Mouse (Mus musculus): ENCODE data around the gene Tnfrsf11a. TPM values are rescaled to one million over a fixed set of nuclear protein-coding genes. Genes with fewer than 3 reads are reported as not detected.

Tnfrsf11a gene
- polyA plus RNA-seq, 1 experiment = 0.16 TPM

DNA sequence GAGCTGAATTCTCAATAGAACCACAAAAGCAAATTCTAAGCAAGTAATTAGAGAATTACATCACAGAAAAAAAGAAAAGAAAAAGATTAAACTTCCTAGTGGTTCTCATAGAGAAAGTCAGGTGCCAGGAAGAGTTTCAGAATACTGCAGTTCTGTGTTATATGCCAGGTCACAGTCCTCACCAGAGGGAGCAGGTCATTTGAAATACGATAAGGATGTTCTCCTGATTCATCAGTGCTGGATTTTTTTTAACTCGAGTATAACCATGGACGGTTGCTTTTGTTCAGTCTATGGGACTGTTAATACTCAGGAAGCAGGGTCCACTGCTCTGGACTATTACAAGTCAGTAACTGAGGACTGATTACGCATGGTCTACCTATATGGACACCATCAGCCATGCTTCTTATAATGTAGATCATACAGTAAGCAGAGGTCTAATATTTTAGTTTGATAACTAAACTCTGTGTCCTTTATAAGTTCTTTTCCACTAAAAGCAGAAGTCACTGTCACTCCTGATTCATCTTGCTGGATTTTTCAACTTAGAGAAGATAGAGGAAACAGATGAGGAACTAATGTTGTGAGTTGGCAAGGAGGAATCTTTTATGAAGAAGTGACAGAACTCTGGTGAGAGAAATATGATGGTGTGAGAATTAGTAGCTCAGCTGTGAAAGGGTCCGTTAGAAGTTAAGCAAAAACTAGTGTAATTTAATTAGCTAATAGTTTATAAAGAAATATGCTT lies 33.5 kb upstream of the Tnfrsf11a start:
- no peaks in the 10 kb centered on the region for H3K27me3 ChIP-seq (ENCODE audit: control insufficient read depth, insufficient read depth, insufficient read length)
- H3K36me3 ChIP-seq (ENCODE audit: control insufficient read depth, insufficient read depth) = peaks cover 64% of the 10 kb centered on the region

DNA sequence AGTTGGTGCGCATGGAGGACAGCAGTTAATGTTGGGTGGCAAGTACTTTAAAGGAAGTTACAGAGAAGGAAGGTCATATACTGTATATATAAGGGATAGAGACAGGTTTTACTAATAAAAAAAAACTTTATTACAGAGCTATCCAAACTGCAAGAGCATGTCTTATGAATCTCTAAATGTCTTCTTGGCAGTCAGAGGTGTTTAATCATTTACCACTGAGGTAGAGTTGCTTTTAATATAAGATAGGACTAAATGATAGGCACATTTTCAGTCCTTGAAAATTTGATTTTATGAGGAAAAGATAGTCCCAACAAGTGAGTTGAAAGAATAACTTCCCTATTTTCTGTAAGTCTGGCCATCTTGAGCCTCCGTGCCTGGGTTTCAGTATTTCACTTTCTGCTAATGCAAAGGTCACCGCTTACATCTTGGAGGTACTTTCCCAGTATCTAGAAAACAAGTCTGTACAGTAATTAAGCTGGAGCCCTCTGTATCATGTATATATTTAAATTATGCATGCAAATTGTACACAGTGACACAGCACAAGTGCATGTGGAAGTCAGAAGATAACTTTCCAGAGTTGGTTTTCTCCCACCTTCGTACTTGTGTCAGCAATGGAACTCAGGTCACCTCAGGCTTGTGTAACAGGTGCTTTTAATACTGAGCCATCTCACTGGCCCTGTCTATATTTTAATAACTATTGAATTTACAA lies 32.3 kb upstream of the Tnfrsf11a start:
- H3ac ChIP-seq (ENCODE audit: control insufficient read depth, insufficient read length, low read depth) = no peak overlapping the region
- H3K4me3 ChIP-seq (ENCODE audit: insufficient read depth, poor library complexity, severe bottlenecking) = no peak overlapping the region
- TF ChIP-seq CTCF (IDR thresholded peaks at IDR 0.05; ENCODE audit: control insufficient read depth, insufficient read depth, insufficient read length) (no peak), FOSL1 (IDR thresholded peaks at IDR 0.05; ENCODE audit: insufficient read depth, low read length, poor library complexity, severe bottlenecking) (no peak), USF1 (IDR thresholded peaks at IDR 0.05; ENCODE audit: low read depth) (no peak), MAX (IDR thresholded peaks at IDR 0.05) (no peak), CEBPB (IDR thresholded peaks at IDR 0.05; ENCODE audit: low read depth) (no peak)
- H3K79me2 ChIP-seq (ENCODE audit: control insufficient read depth, insufficient read depth) = no peaks in the 10 kb centered on the region
- H3K79me3 ChIP-seq (ENCODE audit: low read depth) = no peaks in the 10 kb centered on the region
- no peaks in the 10 kb centered on the region for H3K27me3 ChIP-seq (ENCODE audit: control insufficient read depth, insufficient read depth, insufficient read length)
- peaks cover 65% of the 10 kb centered on the region for H3K36me3 ChIP-seq (ENCODE audit: control insufficient read depth, insufficient read depth)

More for the DNA sequence above, 33.5 kb upstream of the Tnfrsf11a start:
- H3K4me3 ChIP-seq (ENCODE audit: insufficient read depth, poor library complexity, severe bottlenecking) = no peak overlapping the region
- H3K79me2 ChIP-seq (ENCODE audit: control insufficient read depth, insufficient read depth) = no peaks in the 10 kb centered on the region
- TF ChIP-seq FOSL1 (IDR thresholded peaks at IDR 0.05; ENCODE audit: insufficient read depth, low read length, poor library complexity, severe bottlenecking) = no peak
- no peak for TF ChIP-seq USF1 (IDR thresholded peaks at IDR 0.05; ENCODE audit: low read depth)
- TF ChIP-seq MYOD1 (IDR thresholded peaks at IDR 0.05; ENCODE audit: control insufficient read depth, insufficient read length, low read depth) = no peak
- TF ChIP-seq CEBPB (IDR thresholded peaks at IDR 0.05; ENCODE audit: low read depth) = no peak
- TF ChIP-seq MYOG (IDR thresholded peaks at IDR 0.05; ENCODE audit: control insufficient read depth, extremely low read depth, insufficient read length) = no peak
- TF ChIP-seq CTCF (IDR thresholded peaks at IDR 0.05; ENCODE audit: control insufficient read depth, insufficient read depth, insufficient read length) = no peak
- no peak for TF ChIP-seq MAX (IDR thresholded peaks at IDR 0.05)
- H3ac ChIP-seq (ENCODE audit: control insufficient read depth, insufficient read length, low read depth) = no peak overlapping the region
- H3K79me3 ChIP-seq (ENCODE audit: low read depth) = no peaks in the 10 kb centered on the region

DNA sequence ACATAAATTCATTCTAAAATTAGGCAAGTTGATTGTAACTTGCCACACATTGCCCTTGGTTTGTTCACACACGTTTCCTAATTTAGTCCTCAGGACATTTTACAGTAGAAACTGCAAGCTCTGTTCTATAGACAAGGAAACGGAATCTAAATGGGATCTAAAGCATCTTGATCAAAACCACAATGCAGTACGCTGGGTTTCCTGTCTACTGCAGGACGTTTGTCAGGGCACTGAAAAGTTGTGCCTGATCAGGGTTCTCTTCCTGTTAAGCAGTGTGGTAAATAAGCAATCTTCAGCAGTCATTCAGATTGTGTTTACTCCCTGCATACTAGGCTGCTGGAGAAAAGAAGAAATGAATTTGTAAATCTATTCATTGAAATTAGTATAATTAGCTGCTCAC lies 28.3 kb upstream of the Tnfrsf11a start:
- Histone ChIP-seq H3K4me3 (ENCODE audit: insufficient read depth, poor library complexity, severe bottlenecking) (no peak overlapping the region), H3K36me3 (ENCODE audit: control insufficient read depth, insufficient read depth) (peaks cover 39% of the 10 kb centered on the region), H3K27me3 (ENCODE audit: control insufficient read depth, insufficient read depth, insufficient read length) (no peaks in the 10 kb centered on the region), H3K79me2 (ENCODE audit: control insufficient read depth, insufficient read depth) (no peaks in the 10 kb centered on the region), H3K79me3 (ENCODE audit: low read depth) (no peaks in the 10 kb centered on the region), H3ac (ENCODE audit: control insufficient read depth, insufficient read length, low read depth) (no peak overlapping the region)
- TF ChIP-seq MYOD1 (IDR thresholded peaks at IDR 0.05; ENCODE audit: control insufficient read depth, insufficient read length, low read depth) (no peak), CEBPB (IDR thresholded peaks at IDR 0.05; ENCODE audit: low read depth) (no peak), CTCF (IDR thresholded peaks at IDR 0.05; ENCODE audit: control insufficient read depth, insufficient read depth, insufficient read length) (no peak), FOSL1 (IDR thresholded peaks at IDR 0.05; ENCODE audit: insufficient read depth, low read length, poor library complexity, severe bottlenecking) (no peak), MYOG (IDR thresholded peaks at IDR 0.05; ENCODE audit: control insufficient read depth, extremely low read depth, insufficient read length) (no peak), USF1 (IDR thresholded peaks at IDR 0.05; ENCODE audit: low read depth) (no peak), MAX (IDR thresholded peaks at IDR 0.05) (no peak)

DNA sequence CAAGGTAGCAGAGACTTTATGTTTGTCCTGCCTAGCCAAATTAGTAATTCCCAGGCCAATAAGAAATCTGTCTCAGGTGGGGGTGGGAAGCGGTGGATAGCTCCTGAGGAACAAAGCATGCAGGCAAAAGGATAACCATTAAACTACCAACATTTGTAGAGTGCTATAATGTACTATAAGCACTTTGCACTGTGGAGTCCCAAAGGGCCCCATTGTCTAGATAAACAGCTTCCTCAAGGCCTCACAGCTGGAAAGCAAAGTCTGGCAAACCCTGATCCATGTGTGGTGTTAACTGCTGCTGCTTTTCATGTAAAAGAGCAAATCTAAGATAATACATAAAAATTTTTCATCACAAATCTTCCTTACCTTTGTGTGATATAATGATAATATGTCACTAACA lies 27.6 kb upstream of the Tnfrsf11a start:
- Histone ChIP-seq H3K79me2 (ENCODE audit: control insufficient read depth, insufficient read depth) (no peaks in the 10 kb centered on the region), H3K27me3 (ENCODE audit: control insufficient read depth, insufficient read depth, insufficient read length) (no peaks in the 10 kb centered on the region), H3K79me3 (ENCODE audit: low read depth) (no peaks in the 10 kb centered on the region), H3K36me3 (ENCODE audit: control insufficient read depth, insufficient read depth) (peaks cover 32% of the 10 kb centered on the region), H3K4me3 (ENCODE audit: insufficient read depth, poor library complexity, severe bottlenecking) (no peak overlapping the region), H3ac (ENCODE audit: control insufficient read depth, insufficient read length, low read depth) (no peak overlapping the region)
- TF ChIP-seq MAX (IDR thresholded peaks at IDR 0.05) (no peak), CEBPB (IDR thresholded peaks at IDR 0.05; ENCODE audit: low read depth) (no peak), MYOG (IDR thresholded peaks at IDR 0.05; ENCODE audit: control insufficient read depth, extremely low read depth, insufficient read length) (no peak), MYOD1 (IDR thresholded peaks at IDR 0.05; ENCODE audit: control insufficient read depth, insufficient read length, low read depth) (no peak), CTCF (IDR thresholded peaks at IDR 0.05; ENCODE audit: control insufficient read depth, insufficient read depth, insufficient read length) (no peak), FOSL1 (IDR thresholded peaks at IDR 0.05; ENCODE audit: insufficient read depth, low read length, poor library complexity, severe bottlenecking) (no peak), USF1 (IDR thresholded peaks at IDR 0.05; ENCODE audit: low read depth) (no peak)

DNA sequence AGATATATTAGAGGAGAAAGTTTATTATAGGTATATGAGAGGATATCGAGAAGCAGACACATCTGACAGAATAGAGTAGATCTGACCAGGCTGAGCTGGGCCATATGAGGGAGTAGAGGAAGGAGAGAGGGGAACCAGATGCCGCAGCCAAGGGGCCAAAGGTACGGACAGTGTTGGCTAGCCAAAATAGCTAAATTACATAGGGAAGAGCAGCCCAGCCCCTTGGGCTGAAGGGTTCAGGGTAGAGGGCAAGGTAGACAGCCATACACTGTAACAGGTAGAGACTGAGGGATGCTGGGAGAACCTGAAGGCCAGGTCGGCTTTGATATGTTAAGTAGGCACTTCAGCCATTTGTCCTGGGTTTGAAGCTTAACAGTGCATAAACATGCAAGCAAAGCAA lies 21.7 kb upstream of the Tnfrsf11a start:
- TF ChIP-seq USF1 (IDR thresholded peaks at IDR 0.05; ENCODE audit: low read depth) = no peak
- no peak for TF ChIP-seq MAX (IDR thresholded peaks at IDR 0.05)
- no peak for TF ChIP-seq MYOD1 (IDR thresholded peaks at IDR 0.05; ENCODE audit: control insufficient read depth, insufficient read length, low read depth)
- no peaks in the 10 kb centered on the region for H3K79me2 ChIP-seq (ENCODE audit: control insufficient read depth, insufficient read depth)
- H3K27me3 ChIP-seq (ENCODE audit: control insufficient read depth, insufficient read depth, insufficient read length) = no peaks in the 10 kb centered on the region
- H3ac ChIP-seq (ENCODE audit: control insufficient read depth, insufficient read length, low read depth) = no peak overlapping the region
- H3K4me3 ChIP-seq (ENCODE audit: insufficient read depth, poor library complexity, severe bottlenecking) = no peak overlapping the region
- H3K36me3 ChIP-seq (ENCODE audit: control insufficient read depth, insufficient read depth) = peaks cover 9% of the 10 kb centered on the region
- H3K79me3 ChIP-seq (ENCODE audit: low read depth) = no peaks in the 10 kb centered on the region

Data from C2C12 (cell line).